Mouse (Mus musculus) gastrocnemius, postnatal 25 days (tissue): ENCODE results near the gene Vps54. TPM values are rescaled to one million over a fixed set of nuclear protein-coding genes. Genes with fewer than 3 reads are reported as not detected.

Experiments used
- DNase-seq: peaks from one replicate; pipeline ENCODE4 v3.0.0; 2022
- microRNA-seq, 2 experiments: library from miRNA; unstranded; fragments of <30 nt; microRNA quantifications; one replicate each; pipeline ENCODE4 v1.2.0; 2021; ENCODE audit warnings: borderline replicate concordance in 2 of 2
- total RNA-seq, 2 experiments: library from RNA; stranded (reverse); gene quantifications; 1 replicate in 1 of 2; 2 replicates in 1 of 2; pipeline ENCODE4 v1.2.3; 2021

The Vps54 gene
- total RNA-seq, 2 experiments from 2014 or later, result 17.7 TPM

DNA sequence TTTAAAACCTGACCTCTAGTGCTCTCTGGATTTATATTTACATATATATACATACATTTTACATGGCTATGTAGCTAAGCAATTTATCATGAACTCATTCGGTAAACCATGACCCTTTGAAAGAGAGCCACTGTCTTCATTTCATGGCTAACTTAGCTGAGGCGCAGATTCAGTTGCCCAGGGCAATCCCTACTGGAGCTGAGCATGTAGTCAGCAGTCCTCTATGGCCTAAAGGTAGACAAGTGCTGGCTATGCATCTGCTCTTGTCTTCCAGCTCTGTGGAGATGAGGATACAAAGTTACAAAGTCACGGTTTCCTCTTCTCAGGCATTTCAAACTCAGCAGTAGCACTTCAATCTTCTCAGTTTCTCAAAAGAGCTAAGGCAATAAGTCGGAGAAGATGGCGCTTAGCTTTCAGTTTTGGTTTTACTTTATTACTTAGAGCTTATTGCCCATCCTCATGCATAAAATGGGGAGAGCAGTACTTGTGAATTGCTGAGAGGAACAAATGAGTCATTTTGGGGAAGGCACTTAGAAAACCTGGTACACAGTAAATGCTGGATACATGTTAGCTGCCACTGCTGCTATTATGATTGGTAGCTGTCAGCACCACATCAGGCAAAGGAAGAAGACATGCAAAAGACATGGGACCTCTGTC lies 93.7 kb downstream of the Vps54 start:
- DNase-seq, result no peak

DNA sequence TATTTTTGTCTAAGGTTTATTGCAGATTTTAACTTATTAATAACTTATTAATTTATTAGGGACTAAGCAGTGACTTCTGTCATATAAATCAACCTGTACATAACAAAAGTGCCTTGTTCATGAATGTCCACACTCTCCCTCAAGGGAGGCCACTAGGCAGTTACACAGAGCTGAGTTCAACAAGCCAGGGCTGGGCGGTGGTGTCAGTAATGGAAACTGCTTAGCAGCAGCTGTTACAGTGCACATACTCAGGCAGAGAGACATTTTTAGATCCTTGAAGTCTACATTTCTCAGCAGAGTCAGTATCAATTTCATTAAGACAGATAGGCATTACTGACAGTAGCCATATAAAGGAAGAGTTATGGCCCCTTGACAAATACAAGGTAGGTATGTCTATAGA lies 98.8 kb downstream of the Vps54 start:
- no peak for DNase-seq

DNA sequence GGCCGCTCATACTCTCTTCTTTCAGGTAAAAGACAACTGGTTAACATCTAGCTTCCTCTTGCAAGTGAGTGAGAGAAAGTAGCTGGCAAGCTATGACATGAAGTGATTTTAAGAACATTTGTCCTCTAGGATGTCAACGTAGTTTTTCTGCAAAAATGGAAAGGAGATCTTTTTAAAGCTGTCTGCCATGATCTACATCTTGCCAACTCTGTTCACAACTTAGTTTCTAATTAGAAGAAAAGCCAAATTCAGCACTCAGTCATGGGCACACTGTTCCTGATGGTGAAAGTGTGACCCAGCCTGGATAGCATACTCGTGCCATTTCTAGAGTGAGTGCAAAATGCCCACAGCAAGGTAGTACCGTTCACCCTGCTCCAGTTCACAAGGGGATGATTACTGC lies 100.0 kb downstream of the Vps54 start:
- DNase-seq, result no peak

- no peak for DNase-seq
Measured at GRCm38 (mm10) chr11:21343490-21343889, 104.4 kb downstream of the Vps54 start.

DNA sequence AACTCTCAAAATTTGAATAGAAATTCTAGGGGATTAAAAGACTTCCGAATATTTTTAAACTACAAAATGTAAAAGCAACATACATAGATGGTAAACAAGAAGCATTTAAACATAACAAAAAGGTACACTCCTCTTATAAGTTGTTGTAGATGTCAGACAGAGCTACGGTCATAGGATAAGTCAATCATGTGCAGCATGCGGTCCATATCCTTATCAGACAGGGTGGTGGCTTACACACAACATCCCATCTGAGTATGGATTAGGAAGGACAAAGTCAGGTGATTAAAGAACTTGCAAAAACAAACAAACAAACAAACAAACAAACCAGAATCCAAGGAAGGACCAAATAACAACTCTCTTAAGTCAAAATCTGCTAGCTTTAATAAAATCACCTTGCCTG lies 106.9 kb downstream of the Vps54 start:
- no peak for DNase-seq

- DNase-seq, result no peak
Measured at GRCm38 (mm10) chr11:21348890-21349289, 109.8 kb downstream of the Vps54 start.

GRCm38 (mm10) chr11:21351296-21351695 lies 112.2 kb downstream of the Vps54 start:
- peak; percentile 40 for DNase-seq

DNA sequence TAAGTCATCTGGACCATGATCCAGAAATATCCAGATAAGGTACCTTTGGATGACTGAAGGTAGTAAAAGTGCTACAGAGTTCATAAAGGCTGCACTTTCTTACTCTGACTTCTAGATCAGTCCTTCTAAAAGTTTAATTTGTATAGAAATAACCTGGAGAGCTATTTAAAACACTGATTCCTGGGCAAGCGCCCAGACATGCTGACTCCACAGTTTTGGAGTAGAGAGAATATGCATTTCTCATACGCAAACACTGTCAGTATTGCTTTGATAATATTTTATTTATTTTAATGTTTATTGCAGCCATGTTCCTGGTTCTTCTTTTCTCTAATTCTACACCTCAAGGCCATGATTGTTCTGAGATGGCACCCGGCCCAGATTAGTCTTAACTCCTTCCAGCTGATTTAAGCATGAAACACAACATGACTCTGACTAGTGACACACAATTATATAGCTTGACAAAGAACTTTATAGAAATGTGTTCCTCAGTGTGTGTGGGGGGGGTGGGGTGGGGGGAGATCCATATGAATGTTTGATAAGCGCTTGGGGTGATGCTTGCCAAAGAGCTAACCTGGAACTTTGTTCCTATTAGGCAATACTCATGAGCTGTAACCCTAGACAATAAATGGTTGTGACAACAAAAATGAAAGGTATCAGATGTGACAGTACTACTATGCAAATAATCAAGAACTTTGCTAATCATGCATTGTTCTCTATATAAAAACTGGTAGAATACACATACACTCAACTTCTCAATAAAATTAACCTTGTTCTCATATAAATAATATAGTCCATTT lies 124.3 kb downstream of the Vps54 start:
- DNase-seq, result no peak

- peak; percentile 22 for DNase-seq
Measured at GRCm38 (mm10) chr11:21368466-21368865, 129.4 kb downstream of the Vps54 start.

DNA sequence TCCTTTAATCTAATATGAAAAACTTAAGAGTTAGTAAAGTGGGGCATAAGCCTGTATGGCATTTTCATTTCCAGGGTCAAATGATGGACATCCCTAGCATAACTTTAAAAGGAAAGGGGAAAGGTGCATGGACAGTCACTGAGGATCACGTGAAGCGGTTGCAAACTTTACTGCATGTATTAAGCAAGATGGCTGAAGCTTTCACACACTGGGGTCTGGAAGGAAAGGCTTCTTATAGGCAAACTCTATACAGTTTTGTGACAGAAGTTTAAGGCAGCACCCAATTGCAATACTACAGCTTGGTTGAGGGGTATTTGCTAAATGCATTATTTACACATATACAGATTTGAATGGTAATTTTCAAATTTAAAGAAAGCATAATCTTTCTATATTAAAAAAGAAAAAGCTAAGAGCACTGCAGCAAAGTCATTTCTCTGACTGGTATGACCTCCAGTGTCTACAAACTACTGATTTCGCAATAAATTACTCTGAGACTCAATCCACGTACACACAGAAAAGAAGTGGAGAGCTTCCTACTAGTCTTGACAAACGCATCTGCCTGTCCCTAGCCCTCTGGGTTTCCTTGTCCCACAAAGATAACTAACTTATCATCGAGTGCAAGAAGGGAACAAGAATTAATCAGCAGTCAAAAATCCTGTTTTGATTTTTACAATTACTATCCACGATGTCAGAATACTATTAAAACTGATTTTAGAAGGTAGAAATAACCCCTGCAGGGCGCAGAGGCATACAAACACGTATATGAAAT lies 130.4 kb downstream of the Vps54 start:
- DNase-seq, result no peak

DNA sequence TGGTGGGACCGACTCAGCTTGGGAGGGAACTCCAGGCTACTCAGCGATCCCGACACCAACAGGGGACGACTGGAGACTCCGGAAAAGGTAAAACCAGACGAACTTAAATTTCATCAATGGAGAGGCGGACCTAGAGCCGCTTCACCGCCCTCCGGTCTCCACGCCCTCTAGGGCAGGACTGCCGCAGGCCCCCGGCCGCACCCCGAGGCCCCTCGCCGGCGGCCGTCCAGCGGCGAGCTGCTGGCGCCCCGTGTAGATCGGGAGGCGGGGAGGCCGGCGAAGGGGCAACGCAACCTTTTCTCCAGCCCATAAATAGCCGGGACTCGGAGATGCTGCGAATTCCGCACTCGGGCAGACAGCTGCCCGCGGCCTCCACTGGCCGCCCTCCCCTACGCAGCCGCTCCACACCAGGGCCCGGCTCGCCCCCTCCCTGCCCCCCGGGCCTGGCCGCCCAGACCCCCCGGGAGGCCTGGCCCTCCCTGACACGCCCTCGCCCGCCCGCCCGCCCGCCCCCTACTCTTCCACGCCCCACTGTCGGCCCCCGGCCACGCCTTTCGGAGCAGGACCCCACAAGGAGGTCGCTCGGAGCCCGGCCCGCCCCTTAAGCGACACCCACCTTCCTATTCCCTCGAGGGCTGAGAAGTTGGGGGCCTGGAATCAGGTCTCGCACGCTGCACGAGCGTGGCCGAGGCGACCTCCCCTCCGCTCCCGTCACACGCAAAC lies 131.5 kb downstream of the Vps54 start:
- peak; percentile 88 for DNase-seq

Small RNA genes lying within 50 kb of the gene (microRNA-seq; reads per million reads assigned to microRNA genes)
- 0.74 to 1.1 reads per million in 2 experiments for gene Mir1933

Other genes with a start within 250 kb of the Vps54 start
- 10 to 100 TPM in 1 of 2 experiments, 1 to 10 TPM in 1; 7.6 to 12.6 TPM for gene Peli1, start 148.0 kb upstream of the Vps54 start, total RNA-seq
- 100 to 1,000 TPM; 358 to 461 TPM for gene Ugp2, start 131.9 kb downstream of the Vps54 start, total RNA-seq